Mouse (Mus musculus): ENCODE results near the gene Bicra.

The Bicra gene

GRCm38 (mm10) chr7:15972247-15972646, 75.5 kb downstream of the Bicra start:
- no peak for DNase-seq (ENCODE audit: low spot score in 2 of 2)

- DNase-seq (ENCODE audit: low spot score in 2 of 2): no peak
Measured at GRCm38 (mm10) chr7:15969674-15970073, 78.0 kb downstream of the Bicra start.

- no peak for DNase-seq (ENCODE audit: low spot score in 2 of 2)
Measured at GRCm38 (mm10) chr7:15968322-15968721, 79.4 kb downstream of the Bicra start.

- DNase-seq (ENCODE audit: low spot score in 2 of 2): peak; percentile 51 to 70
Measured at GRCm38 (mm10) chr7:15967312-15967711, 80.4 kb downstream of the Bicra start, which contains the start of gene Ehd2. TSS of gene Ehd2 (minus strand) at chr7:15967567.

GRCm38 (mm10) chr7:15966489-15966888, 81.2 kb downstream of the Bicra start:
- no peak for DNase-seq (ENCODE audit: low spot score in 2 of 2)

GRCm38 (mm10) chr7:15963798-15964652, 83.7 kb downstream of the Bicra start:
- no peak for DNase-seq (ENCODE audit: low spot score in 2 of 2)

- peak in 1 of 2 experiments; percentile 29 for DNase-seq (ENCODE audit: low spot score in 2 of 2)
Measured at GRCm38 (mm10) chr7:15962311-15963288, 85.1 kb downstream of the Bicra start.

GRCm38 (mm10) chr7:15961798-15962197, 85.9 kb downstream of the Bicra start:
- DNase-seq (ENCODE audit: low spot score in 2 of 2): no peak

- DNase-seq (ENCODE audit: low spot score in 2 of 2): no peak
Measured at GRCm38 (mm10) chr7:15961239-15961638, 86.5 kb downstream of the Bicra start.

GRCm38 (mm10) chr7:15960691-15961090, 87.0 kb downstream of the Bicra start:
- no peak for DNase-seq (ENCODE audit: low spot score in 2 of 2)

GRCm38 (mm10) chr7:15956143-15956542, 91.6 kb downstream of the Bicra start:
- no peak for DNase-seq (ENCODE audit: low spot score in 2 of 2)

- DNase-seq (ENCODE audit: low spot score in 2 of 2): no peak
Measured at GRCm38 (mm10) chr7:15955509-15955908, 92.2 kb downstream of the Bicra start.

- peak in 1 of 2 experiments; percentile 31 for DNase-seq (ENCODE audit: low spot score in 2 of 2)
Measured at GRCm38 (mm10) chr7:15954978-15955443, 92.7 kb downstream of the Bicra start.

- no peak for DNase-seq (ENCODE audit: low spot score in 2 of 2)
Measured at GRCm38 (mm10) chr7:15954436-15954835, 93.3 kb downstream of the Bicra start.

- no peak for DNase-seq (ENCODE audit: low spot score in 2 of 2)
Measured at GRCm38 (mm10) chr7:15953307-15954074, 94.2 kb downstream of the Bicra start.

GRCm38 (mm10) chr7:15952416-15952815, 95.3 kb downstream of the Bicra start:
- no peak for DNase-seq (ENCODE audit: low spot score in 2 of 2)

GRCm38 (mm10) chr7:15950008-15950407, 97.7 kb downstream of the Bicra start:
- no peak for DNase-seq (ENCODE audit: low spot score in 2 of 2)

GRCm38 (mm10) chr7:15949216-15949790, 98.4 kb downstream of the Bicra start:
- DNase-seq (ENCODE audit: low spot score in 2 of 2): no peak

- DNase-seq (ENCODE audit: low spot score in 2 of 2): peak; percentile 67 to 81
Measured at GRCm38 (mm10) chr7:15948381-15948941, 99.3 kb downstream of the Bicra start.

- DNase-seq (ENCODE audit: low spot score in 2 of 2): no peak
Measured at GRCm38 (mm10) chr7:15947653-15948260, 100.0 kb downstream of the Bicra start.

Data from spleen, postnatal 14 days (tissue).